Mouse (Mus musculus) kidney, adult 2 months (tissue): ENCODE measurements around the gene Cldn14. TPM values are rescaled to one million over a fixed set of nuclear protein-coding genes. Genes with fewer than 3 reads are reported as not detected.

ENCODE experiments used
- DNase-seq: peaks from one replicate; pipeline ENCODE4 v3.0.0; 2021
- H3K27ac ChIP-seq: fragments of 200-500 bp; 2 replicates; pipeline ENCODE4 v1.5.1; 2012; ENCODE audit warnings: low read depth, low read length, control low read depth, inconsistent platforms; ENCODE audit not compliant: insufficient read depth
- H3K27me3 ChIP-seq: fragments of 200-500 bp; replicated peaks from 2 replicates; pipeline ENCODE4 v1.6.1; 2012; ENCODE audit warnings: mild to moderate bottlenecking, moderate library complexity, low read length, inconsistent platforms; ENCODE audit not compliant: control insufficient read depth, insufficient read depth
- H3K36me3 ChIP-seq: fragments of 200-500 bp; 2 replicates; pipeline ENCODE4 v1.6.1; 2012; ENCODE audit warnings: mild to moderate bottlenecking, moderate library complexity, low read length, inconsistent platforms; ENCODE audit not compliant: control insufficient read depth, insufficient read depth
- H3K4me1 ChIP-seq: fragments of 200-500 bp; 2 replicates; pipeline ENCODE4 v1.6.1; 2011; ENCODE audit warnings: low read length; ENCODE audit not compliant: control insufficient read depth, insufficient read depth
- H3K4me3 ChIP-seq: fragments of 200-500 bp; 2 replicates; pipeline ENCODE4 v1.5.1; 2011; ENCODE audit warnings: mild to moderate bottlenecking, low read depth, low read length, control low read depth; ENCODE audit not compliant: insufficient read depth
- CTCF ChIP-seq: fragments of 200-500 bp; conservative IDR thresholded peaks from 2 replicates; pipeline ENCODE4 v1.5.1; 2011; ENCODE audit warnings: low read depth, mild to moderate bottlenecking, control low read depth, low read length, moderate library complexity, mixed read lengths; ENCODE audit not compliant: insufficient read depth, insufficient read length
- POLR2A ChIP-seq: fragments of 200-500 bp; IDR thresholded peaks from one replicate; pipeline ENCODE4 v1.6.1; 2011; ENCODE audit warnings: low read depth, low read length, control low read depth
- WGBS: fragments of 180-500 bp; shearing (Covaris S2); methylation state at CpG from one replicate; pipeline ENCODE4 v1.1.7; 2018; 5-methylcytosine and 5-hydroxymethylcytosine counted together
- polyA plus RNA-seq: library from polyadenylated mRNA; depleted of rRNA; stranded (reverse); fragments of >200 nt; gene quantifications from 2 replicates; pipeline ENCODE4 v1.2.3, GENCODE M21; 2012

Gene Cldn14
- polyA plus RNA-seq, 1 experiment: 0.38 TPM

- no peaks in the 10 kb centered on the region for H3K27me3 ChIP-seq
- no peak for TF ChIP-seq POLR2A
- TF ChIP-seq CTCF: no peak
- H3K4me3 ChIP-seq: no peak overlapping the region
- 83% methylated on average over 2 of the region's 2 CpGs for WGBS
- H3K27ac ChIP-seq: no peak overlapping the region
- H3K36me3 ChIP-seq: no peaks in the 10 kb centered on the region
- no peaks in the 10 kb centered on the region for H3K4me1 ChIP-seq
- DNase-seq: no peak
Observed at GRCm38 (mm10) chr16:93979316-93979715, 29.3 kb downstream of the Cldn14 start.

- TF ChIP-seq CTCF: no peak
- no peak for TF ChIP-seq POLR2A
- Histone ChIP-seq H3K4me3 (no peak overlapping the region), H3K4me1 (no peaks in the 10 kb centered on the region), H3K36me3 (no peaks in the 10 kb centered on the region), H3K27me3 (no peaks in the 10 kb centered on the region), H3K27ac (no peak overlapping the region)
- WGBS: 83% methylated on average over 6 of the region's 6 CpGs
- DNase-seq: no peak
Observed at GRCm38 (mm10) chr16:93977587-93977986, 31.1 kb downstream of the Cldn14 start.

GRCm38 (mm10) chr16:93976907-93977306 is 31.7 kb downstream of the Cldn14 start:
- H3K4me1 ChIP-seq: no peaks in the 10 kb centered on the region
- H3K27ac ChIP-seq: no peak overlapping the region
- 52% methylated on average over 3 of the region's 3 CpGs for WGBS
- H3K36me3 ChIP-seq: no peaks in the 10 kb centered on the region
- peak; percentile 22 for DNase-seq
- no peak overlapping the region for H3K4me3 ChIP-seq
- TF ChIP-seq CTCF (peak; percentile 57), POLR2A (no peak)
- H3K27me3 ChIP-seq: no peaks in the 10 kb centered on the region

- no peak for DNase-seq
- WGBS: 80% methylated on average over 12 of the region's 12 CpGs
- Histone ChIP-seq H3K4me1 (no peaks in the 10 kb centered on the region), H3K27me3 (no peaks in the 10 kb centered on the region), H3K27ac (no peak overlapping the region), H3K4me3 (no peak overlapping the region), H3K36me3 (no peaks in the 10 kb centered on the region)
- TF ChIP-seq POLR2A (no peak), CTCF (no peak)
Observed at GRCm38 (mm10) chr16:93975430-93975829, 33.2 kb downstream of the Cldn14 start.

GRCm38 (mm10) chr16:93974278-93974677 is 34.4 kb downstream of the Cldn14 start:
- TF ChIP-seq CTCF (no peak), POLR2A (no peak)
- Histone ChIP-seq H3K4me3 (no peak overlapping the region), H3K4me1 (no peaks in the 10 kb centered on the region), H3K36me3 (no peaks in the 10 kb centered on the region), H3K27me3 (no peaks in the 10 kb centered on the region), H3K27ac (no peak overlapping the region)
- no peak for DNase-seq
- WGBS: 74% methylated on average over 8 of the region's 8 CpGs

GRCm38 (mm10) chr16:93973554-93973953 is 35.1 kb downstream of the Cldn14 start:
- Histone ChIP-seq H3K27ac (no peak overlapping the region), H3K36me3 (no peaks in the 10 kb centered on the region), H3K4me1 (no peaks in the 10 kb centered on the region), H3K4me3 (no peak overlapping the region), H3K27me3 (no peaks in the 10 kb centered on the region)
- 75% methylated on average over 5 of the region's 5 CpGs for WGBS
- TF ChIP-seq POLR2A (no peak), CTCF (no peak)
- no peak for DNase-seq

- 36% methylated on average over 10 of the region's 10 CpGs for WGBS
- TF ChIP-seq CTCF (no peak), POLR2A (no peak)
- no peaks in the 10 kb centered on the region for H3K4me1 ChIP-seq
- no peaks in the 10 kb centered on the region for H3K36me3 ChIP-seq
- no peak overlapping the region for H3K27ac ChIP-seq
- H3K4me3 ChIP-seq: no peak overlapping the region
- DNase-seq: no peak
- H3K27me3 ChIP-seq: no peaks in the 10 kb centered on the region
Observed at GRCm38 (mm10) chr16:93973123-93973522, 35.5 kb downstream of the Cldn14 start.

- H3K27me3 ChIP-seq: no peaks in the 10 kb centered on the region
- 87% methylated on average over 11 of the region's 11 CpGs for WGBS
Observed at GRCm38 (mm10) chr16:93971046-93971445, 37.6 kb downstream of the Cldn14 start.

More at GRCm38 (mm10) chr16:93971046-93971445, 37.6 kb downstream of the Cldn14 start:
- Histone ChIP-seq H3K36me3 (no peaks in the 10 kb centered on the region), H3K4me1 (no peaks in the 10 kb centered on the region), H3K4me3 (no peak overlapping the region), H3K27ac (no peak overlapping the region)
- DNase-seq: no peak
- no peak for TF ChIP-seq POLR2A
- no peak for TF ChIP-seq CTCF
